Mouse (Mus musculus) kidney, embryonic 15.5 days (tissue): ENCODE measurements at regions not wholly inside any gene's neighbourhood (a gene's known extent, or its start where the extent isn't known, plus 50 kb on each side); places are given as distances from the start of the nearest gene placed in this dataset.

Experiments
- ATAC-seq: fragments of 200-750 bp; cut with Nextera tagmentation; replicated peaks from 2 replicates; pipeline ENCODE4 v1.8.0; 2017; ENCODE audit warnings: moderate TSS enrichment; ENCODE audit not compliant: low FRiP score
- H3K27ac ChIP-seq: fragments of 300-500 bp; sonication (generic); 2 replicates; pipeline ENCODE4 v1.5.1; 2015; ENCODE audit warnings: mild to moderate bottlenecking, inconsistent platforms
- H3K27me3 ChIP-seq: fragments of 300-500 bp; sonication (generic); 2 replicates; pipeline ENCODE4 v1.6.1; 2015; ENCODE audit warnings: inconsistent platforms
- H3K36me3 ChIP-seq: fragments of 300-500 bp; sonication (generic); 2 replicates; pipeline ENCODE4 v1.6.1; 2015; ENCODE audit warnings: inconsistent platforms
- H3K4me1 ChIP-seq: fragments of 300-500 bp; sonication (generic); 2 replicates; pipeline ENCODE4 v1.6.1; 2015; ENCODE audit warnings: inconsistent platforms
- H3K4me2 ChIP-seq: fragments of 300-500 bp; sonication (generic); 2 replicates; pipeline ENCODE4 v1.6.1; 2015; ENCODE audit warnings: moderate library complexity, mild to moderate bottlenecking, inconsistent platforms
- H3K4me3 ChIP-seq: fragments of 300-500 bp; sonication (generic); replicated peaks from 2 replicates; pipeline ENCODE4 v1.5.1; 2015; ENCODE audit warnings: mild to moderate bottlenecking, inconsistent platforms
- H3K9ac ChIP-seq: fragments of 300-500 bp; sonication (generic); 2 replicates; pipeline ENCODE4 v1.6.1; 2015; ENCODE audit warnings: mild to moderate bottlenecking, inconsistent platforms
- H3K9me3 ChIP-seq: fragments of 300-500 bp; sonication (generic); replicated peaks from 2 replicates; pipeline ENCODE4 v1.6.1; 2016; ENCODE audit warnings: inconsistent platforms
- WGBS: fragments of 180-500 bp; shearing (Covaris S2); methylation state at CpG from one replicate; pipeline ENCODE4 v1.1.7; 2015; ENCODE audit warnings: mixed read lengths; 5-methylcytosine and 5-hydroxymethylcytosine counted together

- WGBS = 65% methylated on average over 1 of the region's 1 CpGs
Observed at GRCm38 (mm10) chr3:58342096-58342495, 72.4 kb upstream of the Tsc22d2 start.

GRCm38 (mm10) chr3:58362563-58362962 lies 52.0 kb upstream of the Tsc22d2 start:
- H3K36me3 ChIP-seq = no peaks in the 10 kb centered on the region
- 86% methylated on average over 4 of the region's 4 CpGs for WGBS
- no peak for ATAC-seq

More at GRCm38 (mm10) chr3:58342096-58342495, 72.4 kb upstream of the Tsc22d2 start:
- Histone ChIP-seq H3K4me2 (no peak overlapping the region), H3K9me3 (no peaks in the 10 kb centered on the region), H3K27me3 (no peaks in the 10 kb centered on the region), H3K4me1 (no peaks in the 10 kb centered on the region), H3K27ac (no peak overlapping the region), H3K4me3 (no peak overlapping the region), H3K36me3 (no peaks in the 10 kb centered on the region), H3K9ac (no peak overlapping the region)
- ATAC-seq = no peak

GRCm38 (mm10) chr3:58364526-58364925 lies 50.0 kb upstream of the Tsc22d2 start:
- ATAC-seq = no peak

More at GRCm38 (mm10) chr3:58362563-58362962, 52.0 kb upstream of the Tsc22d2 start:
- Histone ChIP-seq H3K9ac (no peak overlapping the region), H3K27ac (no peak overlapping the region), H3K4me1 (no peaks in the 10 kb centered on the region), H3K27me3 (no peaks in the 10 kb centered on the region), H3K9me3 (no peaks in the 10 kb centered on the region), H3K4me2 (no peak overlapping the region), H3K4me3 (no peak overlapping the region)

More at GRCm38 (mm10) chr3:58364526-58364925, 50.0 kb upstream of the Tsc22d2 start:
- Histone ChIP-seq H3K27me3 (no peaks in the 10 kb centered on the region), H3K4me3 (no peak overlapping the region), H3K4me1 (no peaks in the 10 kb centered on the region), H3K36me3 (no peaks in the 10 kb centered on the region), H3K27ac (no peak overlapping the region), H3K9ac (no peak overlapping the region), H3K4me2 (no peak overlapping the region), H3K9me3 (no peaks in the 10 kb centered on the region)
- 77% methylated on average over 3 of the region's 3 CpGs for WGBS
